Mouse (Mus musculus) embryonic facial prominence, embryonic 12.5 days (tissue): Measurements from ENCODE around the gene Crhr2. TPM values are rescaled to one million over a fixed set of nuclear protein-coding genes. Genes with fewer than 3 reads are reported as not detected.

ENCODE experiments used
- ATAC-seq: fragments of 200-750 bp; cut with Nextera tagmentation; 2 replicates; pipeline ENCODE4 v1.8.0; 2017; ENCODE audit not compliant: insufficient number of reproducible peaks, insufficient read depth, low FRiP score, low TSS enrichment
- H3K27ac ChIP-seq: fragments of 300-500 bp; sonication (generic); 2 replicates; pipeline ENCODE4 v1.5.1; 2016; ENCODE audit warnings: mild to moderate bottlenecking
- H3K27me3 ChIP-seq: fragments of 300-500 bp; sonication (generic); 2 replicates; pipeline ENCODE4 v1.6.1; 2016; ENCODE audit warnings: mild to moderate bottlenecking, moderate library complexity
- H3K36me3 ChIP-seq: fragments of 300-500 bp; sonication (generic); 2 replicates; pipeline ENCODE4 v1.6.1; 2016; ENCODE audit warnings: mild to moderate bottlenecking
- H3K4me1 ChIP-seq: fragments of 300-500 bp; sonication (generic); 2 replicates; pipeline ENCODE4 v1.6.1; 2016
- H3K4me2 ChIP-seq: fragments of 300-500 bp; sonication (generic); replicated peaks from 2 replicates; pipeline ENCODE4 v1.6.1; 2016; ENCODE audit warnings: mild to moderate bottlenecking, moderate library complexity
- H3K4me3 ChIP-seq: fragments of 300-500 bp; sonication (generic); 2 replicates; pipeline ENCODE4 v1.5.1; 2016; ENCODE audit warnings: mild to moderate bottlenecking
- H3K9ac ChIP-seq: fragments of 300-500 bp; sonication (generic); 2 replicates; pipeline ENCODE4 v1.6.1; 2016; ENCODE audit warnings: mild to moderate bottlenecking, moderate library complexity
- H3K9me3 ChIP-seq: fragments of 300-500 bp; sonication (generic); 2 replicates; pipeline ENCODE4 v1.6.1; 2016; ENCODE audit warnings: mild to moderate bottlenecking, moderate library complexity
- WGBS: fragments of 180-500 bp; shearing (Covaris S2); methylation state at CpG from one replicate; pipeline ENCODE4 v1.1.7; 2016; 5-methylcytosine and 5-hydroxymethylcytosine counted together
- polyA plus RNA-seq: library from polyadenylated mRNA; unstranded; fragments of >200 nt; fragmentation: Nextera tagmentation; extraction: Ambion mirVana; gene quantifications from 2 replicates; pipeline ENCODE4 v1.2.1, GENCODE M21; 2016

The Crhr2 gene
- polyA plus RNA-seq, 1 experiment from 2014 or later = 0.23 TPM

- Histone ChIP-seq H3K36me3 (peaks cover 67% of the 10 kb centered on the region), H3K27ac (no peak overlapping the region), H3K27me3 (no peaks in the 10 kb centered on the region), H3K9ac (no peak overlapping the region), H3K4me3 (no peak overlapping the region), H3K9me3 (no peaks in the 10 kb centered on the region), H3K4me1 (no peaks in the 10 kb centered on the region), H3K4me2 (no peak overlapping the region)
- WGBS = 89% methylated on average over 2 of the region's 2 CpGs
- ATAC-seq = no peak
Observed at GRCm38 (mm10) chr6:55065903-55066302, 66.9 kb downstream of the Crhr2 start.

- ATAC-seq = no peak
- Histone ChIP-seq H3K27ac (no peak overlapping the region), H3K27me3 (no peaks in the 10 kb centered on the region), H3K4me3 (no peak overlapping the region), H3K4me1 (no peaks in the 10 kb centered on the region), H3K36me3 (peaks cover 76% of the 10 kb centered on the region), H3K9me3 (no peaks in the 10 kb centered on the region), H3K9ac (no peak overlapping the region), H3K4me2 (no peak overlapping the region)
- WGBS = 94% methylated on average over 7 of the region's 7 CpGs
Observed at GRCm38 (mm10) chr6:55064477-55064827, 68.4 kb downstream of the Crhr2 start.

- Histone ChIP-seq H3K9me3 (no peaks in the 10 kb centered on the region), H3K27ac (no peak overlapping the region), H3K4me1 (no peaks in the 10 kb centered on the region), H3K27me3 (no peaks in the 10 kb centered on the region), H3K36me3 (peaks cover 76% of the 10 kb centered on the region), H3K9ac (no peak overlapping the region), H3K4me3 (no peak overlapping the region), H3K4me2 (no peak overlapping the region)
- 90% methylated on average over 9 of the region's 9 CpGs for WGBS
- ATAC-seq = no peak
Observed at GRCm38 (mm10) chr6:55063793-55064476, 68.9 kb downstream of the Crhr2 start.

GRCm38 (mm10) chr6:55062200-55062599 is 70.6 kb downstream of the Crhr2 start:
- no peak overlapping the region for H3K4me2 ChIP-seq
- ATAC-seq = no peak
- no peak overlapping the region for H3K9ac ChIP-seq
- no peaks in the 10 kb centered on the region for H3K4me1 ChIP-seq
- WGBS = 86% methylated on average over 5 of the region's 5 CpGs
- H3K27me3 ChIP-seq = no peaks in the 10 kb centered on the region
- H3K36me3 ChIP-seq = peaks cover 71% of the 10 kb centered on the region
- H3K4me3 ChIP-seq = no peak overlapping the region
- no peak overlapping the region for H3K27ac ChIP-seq
- no peaks in the 10 kb centered on the region for H3K9me3 ChIP-seq

GRCm38 (mm10) chr6:55061328-55061727 is 71.5 kb downstream of the Crhr2 start:
- H3K27me3 ChIP-seq = no peaks in the 10 kb centered on the region
- H3K4me3 ChIP-seq = no peak overlapping the region
- peaks cover 70% of the 10 kb centered on the region for H3K36me3 ChIP-seq
- H3K4me1 ChIP-seq = no peaks in the 10 kb centered on the region
- H3K9me3 ChIP-seq = no peaks in the 10 kb centered on the region
- no peak for ATAC-seq
- no peak overlapping the region for H3K9ac ChIP-seq
- no peak overlapping the region for H3K27ac ChIP-seq
- WGBS = 89% methylated on average over 11 of the region's 11 CpGs
- H3K4me2 ChIP-seq = no peak overlapping the region

- Histone ChIP-seq H3K9ac (no peak overlapping the region), H3K4me1 (no peaks in the 10 kb centered on the region), H3K27me3 (no peaks in the 10 kb centered on the region), H3K4me3 (no peak overlapping the region), H3K27ac (no peak overlapping the region), H3K9me3 (no peaks in the 10 kb centered on the region), H3K36me3 (peaks cover 65% of the 10 kb centered on the region), H3K4me2 (no peak overlapping the region)
- ATAC-seq = no peak
- 87% methylated on average over 7 of the region's 7 CpGs for WGBS
Observed at GRCm38 (mm10) chr6:55060241-55060825, 72.5 kb downstream of the Crhr2 start.

- Histone ChIP-seq H3K9ac (no peak overlapping the region), H3K4me1 (no peaks in the 10 kb centered on the region), H3K27ac (no peak overlapping the region), H3K27me3 (no peaks in the 10 kb centered on the region), H3K4me3 (no peak overlapping the region), H3K36me3 (peaks cover 66% of the 10 kb centered on the region), H3K4me2 (no peak overlapping the region), H3K9me3 (no peaks in the 10 kb centered on the region)
- 83% methylated on average over 3 of the region's 3 CpGs for WGBS
- no peak for ATAC-seq
Observed at GRCm38 (mm10) chr6:55057427-55057826, 75.4 kb downstream of the Crhr2 start.

GRCm38 (mm10) chr6:55054491-55054890 is 78.3 kb downstream of the Crhr2 start:
- H3K27me3 ChIP-seq = no peaks in the 10 kb centered on the region
- no peaks in the 10 kb centered on the region for H3K4me1 ChIP-seq
- H3K4me3 ChIP-seq = no peak overlapping the region
- no peaks in the 10 kb centered on the region for H3K9me3 ChIP-seq
- 92% methylated on average over 4 of the region's 4 CpGs for WGBS
- H3K4me2 ChIP-seq = no peak overlapping the region
- peaks cover 74% of the 10 kb centered on the region for H3K36me3 ChIP-seq
- no peak for ATAC-seq
- no peak overlapping the region for H3K27ac ChIP-seq
- no peak overlapping the region for H3K9ac ChIP-seq

GRCm38 (mm10) chr6:55049186-55049585 is 83.6 kb downstream of the Crhr2 start:
- peaks cover 59% of the 10 kb centered on the region for H3K36me3 ChIP-seq
- no peaks in the 10 kb centered on the region for H3K9me3 ChIP-seq
- no peak overlapping the region for H3K27ac ChIP-seq
- no peak overlapping the region for H3K4me3 ChIP-seq
- no peaks in the 10 kb centered on the region for H3K4me1 ChIP-seq
- no peak overlapping the region for H3K4me2 ChIP-seq
- no peaks in the 10 kb centered on the region for H3K27me3 ChIP-seq
- no peak overlapping the region for H3K9ac ChIP-seq
- no peak for ATAC-seq
- WGBS = 96% methylated on average over 10 of the region's 10 CpGs

GRCm38 (mm10) chr6:55045326-55045725 is 87.5 kb downstream of the Crhr2 start:
- Histone ChIP-seq H3K4me1 (no peaks in the 10 kb centered on the region), H3K27me3 (no peaks in the 10 kb centered on the region), H3K4me3 (no peak overlapping the region), H3K9me3 (no peaks in the 10 kb centered on the region), H3K36me3 (peaks cover 28% of the 10 kb centered on the region), H3K9ac (no peak overlapping the region), H3K4me2 (no peak overlapping the region), H3K27ac (no peak overlapping the region)
- ATAC-seq = no peak
- 70% methylated on average over 1 of the region's 1 CpGs for WGBS

GRCm38 (mm10) chr6:55044542-55044941 is 88.3 kb downstream of the Crhr2 start:
- Histone ChIP-seq H3K27ac (no peak overlapping the region), H3K4me3 (no peak overlapping the region), H3K9ac (no peak overlapping the region), H3K4me2 (no peak overlapping the region), H3K9me3 (no peaks in the 10 kb centered on the region), H3K36me3 (peaks cover 20% of the 10 kb centered on the region), H3K4me1 (peaks cover 4% of the 10 kb centered on the region; the same call in 1 of the 2 replicates), H3K27me3 (no peaks in the 10 kb centered on the region)
- ATAC-seq = no peak
- 71% methylated on average over 5 of the region's 5 CpGs for WGBS

- H3K4me1 ChIP-seq = peaks cover 11% of the 10 kb centered on the region; the same call in 1 of the 2 replicates
- H3K36me3 ChIP-seq = peaks cover 11% of the 10 kb centered on the region
- 78% methylated on average over 8 of the region's 8 CpGs for WGBS
- H3K9me3 ChIP-seq = no peaks in the 10 kb centered on the region
- no peak overlapping the region for H3K9ac ChIP-seq
- no peak overlapping the region for H3K4me3 ChIP-seq
- ATAC-seq = no peak
- no peak overlapping the region for H3K27ac ChIP-seq
- no peak overlapping the region for H3K4me2 ChIP-seq
- no peaks in the 10 kb centered on the region for H3K27me3 ChIP-seq
Observed at GRCm38 (mm10) chr6:55043206-55043605, 89.6 kb downstream of the Crhr2 start.
